Mouse (Mus musculus) kidney, adult 2 months (tissue): ENCODE results near the gene Ppp2r5c.

Source experiments
- CTCF ChIP-seq: fragments of 200-500 bp; conservative IDR thresholded peaks from 2 replicates; pipeline ENCODE4 v1.5.1; 2011; ENCODE audit warnings: low read depth, mild to moderate bottlenecking, control low read depth, low read length, moderate library complexity, mixed read lengths; ENCODE audit not compliant: insufficient read depth, insufficient read length
- POLR2A ChIP-seq: fragments of 200-500 bp; IDR thresholded peaks from one replicate; pipeline ENCODE4 v1.6.1; 2011; ENCODE audit warnings: low read depth, low read length, control low read depth

- TF ChIP-seq POLR2A: no peak
- TF ChIP-seq CTCF: no peak
Observed at GRCm38 (mm10) chr12:110399161-110399560, 47.8 kb upstream of the Ppp2r5c start.
